21 mouse cellular contexts compared by ENCODE assay signal in the genomic region with DNA sequence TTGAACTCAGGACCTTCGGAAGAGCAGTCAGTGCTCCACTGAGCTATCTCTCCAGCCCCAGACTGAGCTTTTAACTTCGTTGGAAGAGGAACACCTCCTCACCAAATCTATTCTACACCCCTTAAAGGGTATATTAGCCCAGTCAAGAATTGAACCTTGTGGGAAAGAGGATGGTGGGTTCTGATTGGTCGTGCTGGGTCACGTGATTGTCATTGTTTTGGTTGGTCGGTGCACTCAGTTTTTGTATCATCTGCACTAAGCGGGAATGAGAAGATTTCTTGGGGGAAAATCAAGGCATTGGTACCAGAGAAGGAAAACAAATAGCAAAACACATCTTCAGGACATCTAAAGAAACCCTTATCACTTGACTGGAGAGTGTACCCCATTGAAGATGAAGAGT. TPM values are rescaled to one million over a fixed set of nuclear protein-coding genes. Genes with fewer than 3 reads are reported as not detected.
"Had no signal": no experiment of that assay in that cellular context is flagged by ENCODE, and none has a peak within 500 bp of the region (broad histone marks: within the 10 kb centered on the region; RNA-seq: fewer than 3 reads in every experiment).

No protein-coding gene starts in this region.

- H3K4me3 ChIP-seq: midbrain, embryonic 10.5 days; midbrain, embryonic 12.5 days; myocyte; neural tube, embryonic 13.5 days; neural tube, embryonic 15.5 days had no signal

- H3K9ac ChIP-seq: lung, embryonic 14.5 days; midbrain, embryonic 12.5 days; neural tube, embryonic 13.5 days; neural tube, embryonic 15.5 days had no signal

- H3K27ac ChIP-seq: midbrain, embryonic 10.5 days; midbrain, embryonic 12.5 days; neural tube, embryonic 13.5 days; neural tube, embryonic 15.5 days had no signal

- H3K4me1 ChIP-seq: midbrain, embryonic 10.5 days; midbrain, embryonic 12.5 days; neural tube, embryonic 13.5 days; neural tube, embryonic 15.5 days had no signal

- DNase-seq: lung, adult 18-20 months; lung, embryonic 14.5 days; lung, postnatal 10 days; lung, postnatal 4 days; midbrain, embryonic 14.5 days; retina, postnatal 1 day; right cerebral cortex, adult 18-20 months; right cerebral cortex, postnatal 25 days; right cerebral cortex, postnatal 4 days; spleen, adult 18-20 months; thymus, adult 2 months; thymus, postnatal 14 days; thymus, postnatal 36 days had no signal

- H3K36me3 ChIP-seq: midbrain, embryonic 10.5 days; midbrain, embryonic 12.5 days; neural tube, embryonic 13.5 days; neural tube, embryonic 15.5 days had no signal

- H3K27me3 ChIP-seq: midbrain, embryonic 12.5 days; neural tube, embryonic 13.5 days; neural tube, embryonic 15.5 days had no signal

- ATAC-seq: midbrain, embryonic 16.5 days had no signal

- H3K9me3 ChIP-seq: midbrain, embryonic 10.5 days; midbrain, embryonic 12.5 days; neural tube, embryonic 13.5 days; neural tube, embryonic 15.5 days had no signal

- H3K4me2 ChIP-seq: lung, embryonic 14.5 days; midbrain, embryonic 12.5 days; neural tube, embryonic 13.5 days; neural tube, embryonic 15.5 days had no signal

RNA-seq across cellular contexts. Expression of a gene that starts 24.0 kb away (rescaled TPM):
- total RNA-seq: megakaryocyte, adult 5-6 weeks; megakaryocyte-erythroid progenitor cell, adult 5-6 weeks had no signal
- polyA plus RNA-seq: myocyte had no signal

RNA-seq across cellular contexts. Expression of a gene that starts 36.6 kb away (rescaled TPM):
- total RNA-seq: megakaryocyte-erythroid progenitor cell, adult 5-6 weeks had no signal
